Mouse (Mus musculus): ENCODE measurements around the gene Atxn3. TPM values are rescaled to one million over a fixed set of nuclear protein-coding genes. Genes with fewer than 3 reads are reported as not detected.

The Atxn3 gene
- 0.59 and 4.2 TPM in 2 replicates for polyA plus RNA-seq (2012; ENCODE audit: low replicate concordance)

DNA sequence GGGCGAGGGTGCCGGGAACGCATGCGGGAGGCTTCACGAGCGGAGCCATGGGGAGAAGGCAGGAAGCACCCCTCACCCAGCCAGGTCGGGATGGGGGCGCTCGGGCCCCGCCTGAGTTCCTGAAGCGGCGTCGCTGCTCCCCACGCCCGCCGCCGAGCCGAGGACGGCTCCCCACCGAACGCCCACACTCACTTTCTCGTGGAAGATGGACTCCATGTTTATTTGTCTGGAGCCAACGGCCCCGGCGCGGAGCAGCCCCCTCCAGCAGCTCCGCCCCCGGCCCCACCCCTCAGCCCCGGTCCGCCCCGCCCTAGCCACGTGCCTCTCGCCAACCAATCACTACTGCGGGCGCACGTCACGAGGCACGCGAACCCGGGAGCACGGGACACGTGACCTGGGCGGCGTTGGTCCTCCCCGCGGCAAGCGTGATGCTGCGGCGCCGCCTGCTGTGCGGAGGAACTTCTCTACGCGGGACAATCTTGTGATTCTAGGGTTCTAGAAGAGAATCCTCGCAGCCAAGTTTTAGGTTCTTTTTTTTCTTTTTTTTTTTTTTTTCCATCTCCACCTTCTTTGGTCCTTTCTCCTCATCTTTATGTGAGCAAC lies at the start of gene Atxn3:
TSS of gene Atxn3 (minus strand) at position 305 of the 603 bp plus-strand sequence.

GRCm38 (mm10) chr12:101975601-101976571 lies 17.8 kb upstream of the Atxn3 start, which contains the start of gene Cpsf2:
Gene Cpsf2 (plus strand): TSS chr12:101975988.

DNA sequence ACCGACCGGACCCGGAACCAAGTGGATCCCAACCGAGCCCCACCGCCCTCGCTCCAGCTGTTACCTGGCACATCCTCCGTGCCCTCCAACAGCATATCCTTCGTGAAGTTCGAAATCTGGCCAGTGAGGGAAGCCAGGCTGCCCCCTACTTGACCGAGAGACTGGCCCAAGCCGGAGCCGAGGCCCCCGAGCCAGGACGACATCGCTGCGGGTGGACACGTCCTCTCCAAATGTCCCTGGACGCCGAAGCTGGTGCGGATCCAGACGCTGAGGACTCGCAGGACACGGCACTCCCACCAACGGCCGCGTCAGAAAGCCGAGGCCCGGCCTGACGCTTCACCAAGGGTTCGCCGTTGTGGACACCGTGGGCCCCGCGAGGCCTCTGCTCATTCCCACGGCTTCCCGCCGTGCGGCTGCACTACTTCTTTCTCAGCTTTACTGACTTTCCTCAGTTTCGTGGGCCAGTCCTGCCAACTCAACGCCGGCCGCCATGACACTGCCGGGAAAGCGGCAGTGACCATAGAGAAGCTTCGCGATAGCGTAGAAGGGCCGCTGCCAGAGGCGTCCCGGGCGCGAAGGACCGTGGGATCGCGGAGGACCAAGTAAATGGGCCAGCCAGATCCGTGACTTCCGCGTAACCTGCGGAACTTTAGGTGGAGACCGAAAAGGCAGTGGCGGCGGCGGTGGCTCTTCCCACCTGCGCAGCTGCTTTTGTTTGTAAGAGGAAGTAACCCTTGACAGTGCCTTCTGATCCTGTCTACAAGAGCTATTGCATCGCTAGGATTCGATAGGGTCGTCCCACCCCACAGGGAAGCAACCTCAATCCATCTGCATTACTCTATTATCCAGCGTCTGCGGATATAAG lies 45.2 kb downstream of the Atxn3 start, which contains the start of gene Trip11:
TSS of gene Trip11 (minus strand) at position 642 of the 865 bp plus-strand sequence.

Other genes starting within 250 kb of the Atxn3 start
- gene Tc2n, start 239.7 kb downstream of the Atxn3 start, polyA plus RNA-seq (2012; ENCODE audit: low replicate concordance), result not detected in 2 replicates
- 0.26 and 0.39 TPM in 2 replicates for gene Fbln5, start 139.2 kb downstream of the Atxn3 start, polyA plus RNA-seq (2012; ENCODE audit: low replicate concordance)
- 4.5 and 12.0 TPM in 2 replicates for gene Trip11, start 45.0 kb downstream of the Atxn3 start, polyA plus RNA-seq (2012; ENCODE audit: low replicate concordance)
- gene Cpsf2, start 17.7 kb upstream of the Atxn3 start, polyA plus RNA-seq (2012; ENCODE audit: low replicate concordance), result 10.9 and 13.9 TPM in 2 replicates
- not detected in 2 replicates for gene Slc24a4, start 170.5 kb upstream of the Atxn3 start, polyA plus RNA-seq (2012; ENCODE audit: low replicate concordance)

Data from hematopoietic multipotent progenitor cell, adult 10-12 weeks (in vitro differentiated cells).